Mouse (Mus musculus) hematopoietic stem cell, adult 5-6 weeks (primary cell): ENCODE results near the gene Dynll1. TPM values are rescaled to one million over a fixed set of nuclear protein-coding genes. Genes with fewer than 3 reads are reported as not detected.

ENCODE experiments used
- ATAC-seq, 2 experiments: fragments of 125-278 bp in 1 of 2; replicated peaks in 1 of 2; 2 replicates each; pipeline ENCODE4 v1.8.0; 2016 to 2017; ENCODE audit warnings: inconsistent platforms in 2 of 2, mild to moderate bottlenecking in 2 of 2, moderate number of reproducible peaks in 2 of 2, low read depth in 1 of 2, moderate TSS enrichment in 1 of 2; ENCODE audit not compliant: low FRiP score in 2 of 2, poor library complexity in 2 of 2, severe bottlenecking in 2 of 2, insufficient read depth in 1 of 2, low TSS enrichment in 1 of 2
- total RNA-seq: library from RNA; stranded (forward); fragments of 172-1452, 232-1000 nt; gene quantifications from 2 replicates; pipeline ENCODE4 v1.2.3, GENCODE M21; 2017

The Dynll1 gene
- 198 and 266 TPM in 2 replicates for total RNA-seq

DNA sequence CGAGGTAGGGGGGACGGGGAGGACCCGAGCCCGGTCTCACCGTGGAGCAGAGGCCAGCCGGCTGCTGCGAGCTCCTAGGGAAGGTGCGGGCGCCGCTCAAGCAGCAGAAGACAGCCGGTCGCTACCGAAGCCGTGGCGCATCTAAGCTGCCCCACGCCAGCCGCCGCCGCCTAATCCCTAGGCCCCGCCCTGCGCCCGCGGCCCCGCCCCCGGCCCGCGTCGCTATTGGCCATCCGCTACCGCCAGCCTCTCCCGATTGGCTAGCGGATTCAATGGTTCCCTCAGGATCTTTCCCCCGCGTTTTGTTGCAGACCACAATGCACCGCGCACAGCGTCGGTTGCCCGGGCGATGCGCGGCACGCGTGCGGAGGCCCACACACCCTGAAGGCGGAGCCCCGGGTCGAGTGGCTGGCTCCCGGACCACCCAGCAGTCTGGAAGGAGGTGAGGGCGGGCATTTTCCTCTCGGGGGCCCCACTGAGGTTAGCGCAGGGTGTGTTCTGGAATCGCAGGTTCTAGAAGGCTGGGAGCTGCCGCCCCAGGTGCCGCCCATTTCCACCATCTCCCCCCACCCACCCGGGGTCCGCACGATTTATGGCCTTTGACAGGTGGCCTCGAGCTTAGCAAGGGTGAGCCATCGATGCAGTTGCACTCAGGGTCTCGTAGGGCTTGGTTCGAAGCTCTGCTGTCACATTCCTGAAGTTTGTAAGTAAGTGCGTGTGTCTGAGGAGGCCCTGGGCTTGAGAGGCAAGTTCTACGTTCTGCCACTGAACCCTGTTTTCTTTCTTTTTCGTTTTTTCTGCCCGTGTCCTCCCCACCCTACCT lies at the start of gene Dynll1:
TSS of gene Dynll1 (minus strand) at position 208 of the 823 bp plus-strand sequence.
- peak; percentile 93 to 95 for ATAC-seq

DNA sequence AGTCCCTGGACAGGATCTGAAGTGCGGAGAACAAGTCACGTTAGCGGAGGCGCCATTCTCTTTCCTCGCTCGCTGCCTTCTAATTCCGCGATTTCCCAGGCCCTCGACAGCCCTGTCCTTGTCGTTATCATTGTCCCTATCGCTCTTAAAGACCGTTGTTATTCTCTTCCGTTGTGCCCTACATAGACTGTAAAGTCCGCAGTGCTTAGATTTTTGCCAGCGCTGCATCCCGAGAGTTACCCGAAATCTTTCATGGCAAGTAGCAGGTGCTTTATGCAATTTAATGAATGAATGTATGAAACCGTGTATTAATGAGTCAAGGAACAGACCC lies 48.4 kb upstream of the Dynll1 start:
- peak in 1 of 2 experiments; percentile 13; a peak in 1 of 4 replicates for ATAC-seq

DNA sequence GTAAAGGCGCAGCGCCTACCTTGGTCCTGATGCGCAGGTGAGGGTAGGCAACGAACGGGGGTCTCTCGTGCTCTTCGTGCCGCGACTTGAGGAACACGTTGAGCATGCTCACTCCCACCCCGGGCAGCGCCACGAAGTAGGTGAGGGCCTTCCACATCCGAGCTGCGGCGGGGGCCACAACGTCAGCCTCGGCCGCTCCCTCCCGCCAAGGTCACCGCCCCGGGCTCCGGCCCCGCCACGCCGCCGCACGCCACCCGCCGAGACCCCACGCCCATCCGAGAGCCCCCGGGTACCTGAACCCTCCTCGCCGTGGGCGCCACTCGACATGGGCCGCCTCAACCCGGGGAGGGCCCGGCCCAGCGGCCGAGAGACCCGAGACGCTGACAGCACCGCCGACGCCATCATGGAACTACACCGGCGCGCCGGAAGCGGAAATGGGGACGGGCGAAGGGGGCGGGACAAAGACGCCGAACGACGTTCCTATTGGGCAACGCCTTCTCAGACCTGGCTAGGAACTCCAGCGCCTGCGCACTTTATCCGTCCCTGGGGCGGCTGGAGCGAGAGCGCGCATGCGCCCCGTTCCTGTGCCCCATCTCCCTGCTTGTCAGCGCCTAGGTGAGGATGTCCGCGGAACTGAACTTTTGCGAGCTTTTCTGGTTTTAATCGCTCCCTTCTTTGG lies 47.9 kb upstream of the Dynll1 start, which contains the start of gene Cox6a1:
TSS of gene Cox6a1 (minus strand) at position 436 of the 679 bp plus-strand sequence.
- peak; percentile 92 for ATAC-seq

DNA sequence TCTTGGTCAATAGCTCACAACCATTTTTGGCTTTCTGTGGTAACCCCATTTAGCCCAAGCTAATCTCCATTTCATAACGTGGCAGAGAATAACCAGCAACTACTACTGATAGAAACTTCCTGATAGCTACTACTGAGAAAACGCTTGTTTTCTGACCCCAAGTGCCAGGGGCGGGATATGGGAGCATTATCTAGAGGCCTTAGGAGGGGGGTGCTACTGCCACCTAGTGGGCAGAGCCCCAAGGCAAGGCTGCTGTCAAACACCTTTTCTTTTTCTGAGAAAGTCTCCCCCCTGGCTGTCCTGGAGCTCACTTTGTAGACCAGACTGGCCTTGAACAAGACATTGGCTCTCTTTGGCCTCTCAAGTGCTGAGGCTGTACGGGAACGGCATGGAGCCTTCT lies 46.8 kb upstream of the Dynll1 start:
- ATAC-seq = peak; percentile 54 to 71

DNA sequence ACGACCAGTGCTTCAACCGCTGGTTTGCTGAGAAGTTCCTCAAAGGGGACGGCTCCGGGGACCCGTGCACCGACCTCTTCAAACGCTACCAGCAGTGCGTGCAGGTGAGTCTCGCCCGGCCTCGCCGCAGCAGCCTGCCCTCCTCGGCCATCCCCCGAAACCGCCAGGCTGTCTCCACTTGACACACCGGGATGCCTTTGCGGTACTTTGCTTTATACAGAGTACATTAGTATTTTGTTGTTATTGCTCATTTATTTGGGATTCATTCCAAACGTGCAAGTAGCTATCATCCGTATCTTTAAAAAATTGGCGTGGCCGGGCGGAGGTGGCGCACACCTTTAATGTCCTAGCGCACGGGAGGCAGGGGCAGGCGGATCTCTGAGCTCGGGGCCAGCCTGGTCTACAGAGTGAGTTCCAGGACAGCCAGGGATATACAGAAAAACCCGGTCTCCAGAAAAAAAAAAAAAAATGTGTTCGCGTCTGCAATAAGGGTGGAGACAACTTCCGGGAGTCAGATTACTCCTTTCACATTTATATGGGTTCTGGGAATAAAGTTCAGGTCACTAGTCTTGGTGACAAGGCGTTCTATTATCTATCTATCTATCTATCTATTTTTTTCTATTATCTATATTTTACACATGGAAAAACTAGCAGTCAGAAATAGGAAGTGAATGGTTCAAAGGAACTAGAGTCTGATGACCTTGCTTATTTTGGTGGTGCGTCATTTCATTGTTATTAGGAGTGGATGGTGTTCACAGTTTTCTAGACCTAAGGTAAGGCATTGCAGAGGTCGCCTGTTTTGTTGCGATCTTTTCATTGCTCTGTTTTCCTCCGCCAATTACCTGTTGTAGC lies 40.7 kb upstream of the Dynll1 start:
- no peak for ATAC-seq

DNA sequence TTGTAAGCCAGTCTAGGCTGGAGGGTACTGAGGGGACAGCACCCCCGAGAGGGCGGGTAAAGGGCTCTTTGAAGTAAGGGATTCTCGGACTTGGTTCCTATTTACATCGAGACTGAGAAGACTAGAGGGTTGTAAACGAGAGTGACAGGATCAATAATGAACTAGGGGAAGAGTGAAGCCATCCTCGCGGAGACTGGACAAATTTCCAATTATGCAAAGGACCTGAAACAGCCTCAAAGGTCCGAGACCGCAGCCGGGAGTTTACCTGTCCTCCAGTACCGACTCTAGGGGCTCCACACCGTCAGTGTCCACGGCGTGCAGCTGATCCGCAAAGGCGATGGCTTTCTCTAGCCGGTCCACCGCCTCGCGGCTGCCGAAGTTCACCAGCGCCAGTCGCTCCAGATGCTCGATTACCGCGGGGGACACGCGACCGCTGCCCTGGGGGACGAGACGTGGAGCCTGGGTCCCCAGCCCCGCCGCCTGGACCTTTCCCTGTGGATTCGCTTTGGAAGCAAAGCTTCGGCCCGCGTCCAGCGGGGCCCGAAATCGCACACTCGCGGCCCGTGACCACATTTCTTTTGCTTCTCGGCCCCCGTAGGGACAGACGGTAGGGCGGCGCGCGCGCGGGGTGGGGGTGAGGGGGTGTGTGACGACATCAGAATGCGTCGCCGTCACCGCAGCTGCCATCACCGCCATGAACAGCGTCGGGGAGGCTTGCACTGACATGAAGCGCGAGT lies 39.9 kb upstream of the Dynll1 start, which contains the start of the genes Gatc and Triap1:
TSS of gene Gatc (minus strand) at position 602 of the 737 bp plus-strand sequence.
TSS of gene Triap1 (plus strand) at position 649 of the 737 bp plus-strand sequence.
- ATAC-seq = peak; percentile 93 to 94

DNA sequence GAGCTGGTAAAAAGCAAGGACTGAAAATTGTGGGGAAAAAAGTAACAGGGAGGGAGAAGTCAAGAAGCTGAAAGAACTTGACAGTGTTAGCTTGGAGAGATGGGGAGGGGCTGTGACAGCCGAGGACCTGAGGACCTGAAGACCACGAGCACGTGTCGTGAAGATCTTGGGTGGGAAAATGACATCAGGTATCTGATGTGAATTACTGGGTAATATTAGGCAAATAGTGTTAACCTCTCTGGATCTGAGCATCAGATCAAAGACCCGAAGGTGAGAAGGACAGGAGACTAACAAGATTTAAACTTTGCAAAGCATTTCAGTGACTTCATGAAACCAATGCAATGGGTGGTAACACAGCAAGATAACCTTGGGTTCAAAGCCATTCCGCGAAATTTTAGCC lies 39.2 kb upstream of the Dynll1 start:
- ATAC-seq = no peak

DNA sequence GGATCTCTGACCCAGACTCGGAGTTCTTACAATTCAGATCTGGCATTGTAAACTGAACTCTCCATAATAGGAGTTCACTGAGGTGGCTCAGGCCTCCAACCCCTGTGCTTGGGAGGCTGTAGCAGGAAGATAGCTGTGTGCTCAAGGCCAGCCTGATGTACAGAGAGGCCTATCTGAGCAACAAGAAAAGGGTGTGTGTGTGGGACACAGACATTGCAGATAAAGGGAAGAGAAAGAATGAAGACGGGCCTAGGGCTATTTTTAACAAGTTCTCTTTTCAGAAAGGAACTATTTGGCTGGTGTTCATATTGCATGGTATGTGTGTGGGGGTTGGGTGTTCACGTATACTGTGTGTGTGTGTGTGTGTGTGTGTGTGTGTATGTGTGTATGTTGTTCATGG lies 32.8 kb upstream of the Dynll1 start:
- 0 out of 4 replicates have a peak, but pooled peaks of 1 of the 2 experiments have one; percentile 12 for ATAC-seq

DNA sequence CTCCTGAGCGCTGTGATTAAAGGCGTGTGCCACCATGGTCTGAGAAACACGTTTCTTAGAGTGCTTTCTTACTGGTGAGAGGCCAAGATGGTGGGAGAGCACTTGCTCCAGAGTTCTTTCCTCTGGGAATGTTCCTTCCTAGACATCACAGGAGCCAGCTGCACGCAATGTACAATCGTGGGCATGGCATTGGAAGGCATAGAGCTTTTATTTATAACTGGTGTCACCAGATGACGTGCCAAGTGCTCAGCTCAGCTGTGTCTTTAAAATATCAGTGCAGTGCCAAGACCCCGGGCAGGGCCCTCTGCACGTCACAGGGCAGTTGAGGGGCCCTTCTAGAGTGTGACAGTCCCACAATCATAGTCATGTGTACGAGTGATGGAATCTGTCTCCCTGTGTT lies 30.2 kb upstream of the Dynll1 start:
- no peak for ATAC-seq

DNA sequence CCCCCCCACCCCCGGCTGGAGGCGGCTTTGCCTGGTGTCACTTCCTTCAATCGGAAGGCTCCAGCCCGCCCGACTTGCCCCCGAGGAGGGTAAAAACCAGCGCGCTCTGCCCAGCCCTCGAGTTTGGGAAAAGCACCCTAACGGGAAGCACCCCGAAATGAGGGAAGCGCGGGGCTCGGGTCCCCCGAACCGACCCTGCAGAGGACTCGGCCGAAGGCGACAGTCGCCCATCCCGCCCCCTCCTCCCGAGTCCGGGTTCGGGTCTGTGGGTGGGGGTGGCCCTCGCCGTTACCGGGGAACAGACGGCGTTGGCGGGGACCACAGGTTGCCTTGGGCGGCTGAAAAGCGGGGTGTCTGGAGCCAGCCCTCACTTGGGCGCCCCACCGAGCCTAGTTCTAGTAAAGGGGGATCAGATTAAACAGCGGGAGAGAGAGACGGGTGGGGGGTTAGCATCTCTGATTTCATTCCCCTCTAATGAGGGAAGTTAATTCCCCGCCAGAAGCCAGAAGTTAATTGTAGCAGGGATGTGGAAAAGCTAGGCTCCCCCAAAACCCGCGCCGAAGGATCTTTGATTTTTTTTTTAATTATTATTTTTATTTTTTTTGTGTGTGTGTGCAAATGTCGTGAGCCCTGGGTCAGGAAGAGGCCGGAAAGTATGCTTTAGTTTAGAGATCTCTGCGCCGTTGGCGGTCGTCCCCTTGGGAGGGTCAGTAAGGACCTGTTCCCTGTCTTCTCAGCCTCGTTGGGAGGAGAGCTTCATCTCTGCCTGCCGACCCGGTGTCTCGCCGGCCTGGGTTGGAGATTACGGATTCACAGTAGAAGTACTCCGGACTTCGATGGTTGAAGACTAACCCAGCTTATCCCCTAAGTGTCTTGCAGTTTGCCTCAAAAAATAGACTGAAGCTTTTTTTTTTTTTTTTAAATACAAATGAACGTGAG lies 27.1 kb upstream of the Dynll1 start:
- no peak for ATAC-seq

DNA sequence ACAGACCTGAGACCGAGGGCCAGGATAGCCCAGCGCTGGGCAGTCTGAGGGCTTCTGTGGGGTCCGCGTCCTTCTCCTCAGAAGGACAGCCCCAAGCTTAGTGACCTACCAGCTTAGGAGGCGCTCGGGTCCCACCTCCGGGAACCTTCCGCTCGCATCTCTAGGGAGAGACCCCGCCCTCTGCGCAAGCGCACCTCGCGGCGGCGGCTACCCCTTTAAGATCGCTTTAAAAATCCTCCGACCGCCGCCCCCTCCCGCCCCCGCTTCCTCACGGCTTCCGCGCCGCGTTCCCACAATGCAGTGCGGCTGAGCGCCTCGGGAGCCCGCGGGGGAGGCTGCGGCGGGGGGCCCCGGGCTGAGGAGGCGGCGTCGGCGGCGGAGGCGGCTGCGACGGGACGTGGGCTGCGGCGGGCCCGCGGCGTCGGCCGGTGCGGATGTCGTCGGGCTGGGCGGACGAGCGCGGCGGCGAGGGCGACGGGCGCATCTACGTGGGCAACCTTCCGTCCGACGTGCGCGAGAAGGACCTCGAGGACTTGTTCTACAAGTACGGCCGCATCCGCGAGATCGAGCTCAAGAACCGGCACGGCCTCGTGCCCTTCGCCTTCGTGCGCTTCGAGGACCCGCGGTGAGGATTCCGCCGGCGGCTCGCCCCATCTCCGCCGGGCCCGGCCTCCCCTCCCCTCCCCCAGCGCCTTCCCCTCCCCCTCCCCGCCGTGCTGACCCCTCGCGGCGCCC lies 26.2 kb upstream of the Dynll1 start, which contains the start of gene Srsf9:
TSS of gene Srsf9 (plus strand) at position 303 of the 735 bp plus-strand sequence.
- ATAC-seq = peak; percentile 80 to 90

DNA sequence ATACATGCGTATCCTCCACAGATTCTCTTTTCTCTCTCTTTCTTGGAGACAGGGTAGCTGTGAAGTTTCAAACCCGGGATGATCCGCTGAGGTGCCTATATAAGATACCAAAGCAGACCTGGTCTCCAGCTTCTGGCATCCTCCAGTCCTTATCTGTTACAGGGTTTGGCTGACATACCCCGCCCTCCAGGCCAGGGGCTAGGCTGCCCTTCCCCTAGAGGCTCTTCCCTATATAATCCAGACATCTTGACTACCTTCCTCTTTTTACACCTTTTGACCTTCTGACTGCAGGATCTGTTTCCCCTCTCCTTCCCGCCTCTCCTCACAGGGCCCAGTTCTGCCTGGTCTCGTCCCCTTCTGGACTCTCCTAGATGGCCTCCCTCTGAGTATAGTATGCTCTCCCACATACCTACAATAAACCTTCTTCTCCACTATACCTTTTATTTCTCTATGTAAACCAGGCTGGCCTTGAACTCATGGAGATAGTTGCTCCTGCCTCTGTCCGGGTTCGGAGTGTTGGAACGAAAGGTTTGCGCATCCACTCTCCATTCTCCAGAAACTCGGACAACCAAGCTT lies 25.5 kb upstream of the Dynll1 start:
- peak; percentile 27 to 33; a peak in 3 of 4 replicates for ATAC-seq

DNA sequence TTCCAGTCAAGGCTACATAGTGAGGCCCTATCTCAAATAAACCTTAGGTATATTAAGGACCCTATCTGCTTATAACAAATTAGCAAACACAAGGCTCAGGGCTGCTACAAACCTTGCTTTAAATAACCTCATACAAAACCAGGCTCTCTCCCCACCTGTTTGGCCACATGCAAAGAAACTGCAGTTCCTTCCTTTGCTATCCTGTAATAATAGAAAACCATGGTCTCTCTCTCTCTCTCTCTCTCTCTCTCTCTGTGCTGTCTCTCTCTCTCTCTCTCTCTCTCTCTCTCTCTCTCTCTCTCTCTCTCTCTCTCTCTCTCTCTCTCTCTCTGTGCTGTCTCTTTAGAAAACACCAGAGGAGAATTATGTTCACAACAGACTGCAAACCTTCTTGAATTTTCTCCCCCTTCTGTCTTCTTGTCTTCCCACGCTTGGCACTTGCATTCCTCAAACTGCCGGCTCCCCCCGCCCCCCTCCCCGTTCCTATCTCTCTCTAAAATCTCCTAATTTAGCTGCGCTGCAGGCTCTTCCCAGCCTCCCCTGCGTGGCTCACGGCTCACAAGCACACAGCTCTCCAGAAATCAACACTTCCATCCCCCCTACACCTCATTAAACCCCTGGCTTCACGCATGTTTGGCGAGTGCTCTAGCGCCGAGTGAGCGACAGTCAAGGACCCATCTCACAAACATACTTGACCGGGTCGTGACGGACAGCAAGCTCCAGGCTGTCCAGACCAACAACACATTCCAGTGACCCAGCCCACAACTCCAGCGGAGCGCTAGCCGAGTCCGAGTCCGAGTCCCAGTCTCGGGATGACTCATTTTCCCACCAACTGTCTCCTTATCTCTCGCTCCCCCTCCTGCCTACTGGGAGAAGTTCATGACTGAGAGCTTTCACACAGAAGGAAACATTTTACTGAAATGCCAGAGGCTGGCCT lies 18.5 kb upstream of the Dynll1 start:
- ATAC-seq = peak; percentile 68 to 75

DNA sequence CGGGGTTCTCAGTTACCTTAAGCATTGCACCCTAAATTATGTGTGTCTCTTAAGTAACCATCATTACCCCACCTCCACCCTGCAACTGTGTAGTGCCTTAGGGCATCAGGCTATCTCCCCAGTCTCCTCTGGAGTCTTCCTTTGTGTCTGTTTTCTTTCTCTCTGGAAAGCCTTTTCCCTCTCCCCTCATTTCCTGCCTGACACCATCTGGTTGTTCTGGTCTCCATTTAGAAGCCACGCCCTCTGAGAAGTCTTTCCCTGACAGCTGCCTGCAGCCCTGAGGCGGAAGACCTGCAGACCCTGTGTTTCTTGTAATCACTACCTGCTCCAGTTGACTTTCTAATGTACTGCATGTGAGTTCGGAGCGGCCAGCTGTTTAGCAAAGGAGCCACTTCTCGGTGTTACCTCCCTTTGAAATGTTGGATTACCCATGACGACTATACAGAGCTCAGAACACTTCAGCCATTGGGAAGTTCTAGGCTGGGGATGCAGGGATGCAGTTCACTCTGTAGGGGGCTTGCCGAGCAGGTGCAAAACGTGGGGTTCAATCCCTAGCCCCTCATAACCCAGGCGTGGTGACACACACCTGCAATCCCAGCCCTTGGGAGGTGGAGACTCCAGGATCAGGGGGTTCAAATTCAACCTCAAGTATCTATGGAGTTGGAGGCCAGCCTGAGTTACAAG lies 17.0 kb upstream of the Dynll1 start:
- no peak for ATAC-seq
